Mouse (Mus musculus) lung, postnatal 0 days (tissue): ENCODE results near the gene Sp1.

Source experiments
- CTCF ChIP-seq: IDR thresholded peaks from 2 replicates; pipeline ENCODE4 v1.5.1; 2016; ENCODE audit warnings: antibody characterized with exemption, mild to moderate bottlenecking
- EP300 ChIP-seq: IDR thresholded peaks from 2 replicates; pipeline ENCODE4 v1.6.1; 2016; ENCODE audit warnings: antibody characterized with exemption, mild to moderate bottlenecking, control low read depth

DNA sequence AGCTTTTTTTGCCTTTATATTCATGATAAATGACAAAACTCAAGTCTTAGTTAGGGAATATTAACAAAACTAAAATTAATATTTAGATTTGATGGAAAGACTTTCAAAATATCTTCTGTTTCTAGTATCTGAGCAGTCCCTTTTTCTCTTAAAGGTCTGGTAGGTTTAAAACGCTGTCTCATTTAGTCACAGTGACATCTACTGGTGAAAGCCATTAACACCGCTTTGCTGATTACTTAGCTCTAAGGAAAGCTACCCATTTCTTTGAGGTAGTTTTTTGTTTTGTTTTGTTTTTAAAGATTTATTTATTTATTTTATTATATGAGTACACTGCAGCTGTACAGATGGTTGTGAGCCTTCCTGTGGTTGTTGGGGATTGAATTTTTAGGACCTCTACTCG, 15.5 kb downstream of the Sp1 start:
- TF ChIP-seq CTCF (peak; percentile 74), EP300 (no peak)
